Mouse (Mus musculus) G1E (cell line): ENCODE measurements around the gene Myl7.

Experiments
- CTCF ChIP-seq: IDR thresholded peaks from 2 replicates; pipeline ENCODE4 v1.5.1; 2012; ENCODE audit warnings: low read depth, low read length, inconsistent platforms, mixed read lengths
- GATA1 ChIP-seq: IDR thresholded peaks from 2 replicates; pipeline ENCODE4 v1.6.1; 2012; ENCODE audit warnings: borderline replicate concordance, low read length, inconsistent platforms, mixed read lengths
- GATA2 ChIP-seq: IDR thresholded peaks from 2 replicates; pipeline ENCODE4 v1.6.1; 2012; ENCODE audit warnings: low read depth, low read length, inconsistent platforms, borderline replicate concordance
- POLR2AphosphoS5 ChIP-seq: IDR thresholded peaks from 2 replicates; pipeline ENCODE4 v1.6.1; 2012; ENCODE audit warnings: low read depth, low read length, inconsistent platforms; ENCODE audit not compliant: insufficient replicate concordance
- TAL1 ChIP-seq: conservative IDR thresholded peaks from 2 replicates; pipeline ENCODE4 v1.6.1; 2012; ENCODE audit warnings: low read depth, low read length, inconsistent platforms, mixed read lengths

- no peak for TF ChIP-seq CTCF
- no peak for TF ChIP-seq POLR2AphosphoS5
- TF ChIP-seq TAL1, result no peak
- TF ChIP-seq GATA1, result no peak
- no peak for TF ChIP-seq GATA2
Measured at GRCm38 (mm10) chr11:5907096-5907495, 8.5 kb upstream of the Myl7 start.
